Mouse (Mus musculus): ENCODE data around the gene Ttll1. TPM values are rescaled to one million over a fixed set of nuclear protein-coding genes. Genes with fewer than 3 reads are reported as not detected.
"Not testable (repeated sequence)": the region's sequence is repeated elsewhere in the genome, so short reads cannot be mapped to it uniquely, and the experiment has no call there.

Gene Ttll1
- total and polyA plus RNA-seq, 3 experiments, result 4.5 to 13.6 (median 7.4) TPM

- DNase-seq, result no peak
These were observed 13.1 kb upstream of the Ttll1 start for GRCm38 (mm10) chr15:83523638-83524332.

- DNase-seq, result peak; percentile 70
These were observed 12.5 kb upstream of the Ttll1 start for GRCm38 (mm10) chr15:83523196-83523595.

DNA sequence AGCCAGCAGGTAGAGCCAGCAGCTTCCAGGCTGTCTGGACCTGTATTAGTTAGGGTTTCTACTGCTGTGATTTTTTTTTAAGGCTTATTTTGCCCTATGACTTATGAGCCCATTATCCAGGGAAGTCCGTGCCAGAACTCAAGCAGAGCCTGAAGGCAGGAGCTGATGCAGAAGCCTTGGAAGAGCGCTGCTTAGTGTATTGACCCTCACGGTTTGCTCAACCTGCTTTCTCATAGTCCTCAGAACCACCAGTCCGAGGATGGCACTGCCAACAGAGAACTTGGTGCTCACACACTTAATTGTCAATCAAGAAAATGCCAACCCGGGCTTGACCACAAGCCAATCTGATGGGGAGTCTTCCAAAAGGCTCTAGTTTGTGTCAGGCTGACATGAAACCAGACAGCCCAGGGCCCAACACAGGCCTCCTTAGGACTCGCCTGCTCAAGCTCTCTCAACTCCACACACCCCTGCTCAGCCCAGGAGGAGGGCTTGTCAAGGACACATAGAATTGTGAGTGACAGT, 10.2 kb upstream of the Ttll1 start:
- DNase-seq, result no peak

DNA sequence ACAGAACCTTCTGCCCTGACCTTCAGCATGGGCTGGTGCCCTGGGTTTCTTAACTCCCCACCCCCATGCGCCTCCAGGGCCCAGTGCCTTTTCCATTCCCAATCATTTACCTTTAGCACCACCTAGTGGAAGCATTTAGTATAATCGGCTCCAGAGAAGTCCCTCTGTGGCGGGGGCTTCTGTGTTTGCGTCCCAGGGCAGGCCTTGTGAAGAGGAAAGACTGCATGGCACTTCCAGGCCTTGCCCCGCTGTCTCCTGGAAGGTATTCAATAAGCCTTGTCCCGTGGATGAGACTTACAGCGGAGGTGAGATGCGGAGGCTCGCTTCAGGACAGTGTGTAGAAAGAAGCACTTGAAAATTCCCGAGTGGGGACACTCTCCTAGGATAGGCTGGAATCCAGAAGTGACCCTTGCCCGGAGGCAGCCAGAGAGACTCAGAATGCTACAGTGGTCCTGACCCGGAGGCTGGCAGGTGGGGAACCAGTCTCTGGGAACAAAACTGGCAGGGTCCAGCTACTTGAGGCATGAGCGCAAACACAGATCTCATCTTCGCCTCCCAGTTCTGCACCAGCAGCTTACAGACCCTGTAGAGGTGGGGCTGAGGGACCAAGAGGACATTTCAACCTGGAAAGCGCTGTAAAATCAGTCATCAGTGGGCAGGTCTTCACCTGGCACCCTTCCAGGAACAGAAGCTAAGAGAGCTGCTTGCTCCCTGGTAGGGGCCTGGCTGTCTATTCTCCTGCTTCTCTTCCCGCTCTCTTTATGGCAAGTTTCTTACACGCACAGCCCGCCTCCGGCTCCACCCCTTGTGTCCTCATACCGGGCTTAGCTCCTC, 7.7 kb upstream of the Ttll1 start:
- DNase-seq, result peak; percentile 57

GRCm38 (mm10) chr15:83515018-83515417, 4.3 kb upstream of the Ttll1 start:
- no peak for DNase-seq

DNA sequence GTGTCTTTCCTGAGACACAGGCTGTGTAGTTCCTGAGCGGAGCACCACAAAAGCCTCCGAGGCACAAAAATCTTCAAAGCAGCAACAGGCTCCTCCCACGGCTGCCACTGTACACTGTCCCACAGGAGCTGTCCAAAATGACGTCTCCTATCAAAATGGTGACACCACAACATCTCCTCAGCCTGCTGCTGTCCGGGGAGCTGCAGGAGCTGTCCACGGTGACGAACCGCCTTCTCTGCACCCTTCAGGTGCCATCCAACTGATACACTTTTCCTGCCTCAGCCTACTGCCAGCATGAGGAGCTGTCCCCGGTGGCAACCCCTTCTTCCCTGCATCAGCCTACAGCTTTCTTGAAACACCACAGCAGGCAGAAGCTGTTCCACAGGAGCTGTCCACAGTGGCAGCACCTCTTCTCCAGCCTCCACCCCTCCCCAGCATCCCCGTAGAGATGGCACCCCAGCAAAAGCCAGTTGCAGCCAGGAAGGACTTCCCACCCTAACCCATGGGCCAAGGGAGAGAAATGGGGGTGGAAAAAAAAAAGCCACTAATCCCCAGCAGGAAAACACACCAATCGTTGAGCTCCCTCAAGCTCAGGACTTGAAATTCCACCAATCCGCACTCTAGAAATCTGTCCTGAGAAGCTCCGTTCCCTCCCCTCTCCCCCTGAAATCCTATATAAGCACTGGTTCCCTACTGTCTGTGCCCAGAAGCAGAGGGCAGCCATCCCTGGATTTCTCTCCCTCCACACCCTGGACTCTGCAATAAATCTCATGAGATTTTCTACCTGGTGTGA, 2.0 kb upstream of the Ttll1 start:
- no peak for DNase-seq

DNA sequence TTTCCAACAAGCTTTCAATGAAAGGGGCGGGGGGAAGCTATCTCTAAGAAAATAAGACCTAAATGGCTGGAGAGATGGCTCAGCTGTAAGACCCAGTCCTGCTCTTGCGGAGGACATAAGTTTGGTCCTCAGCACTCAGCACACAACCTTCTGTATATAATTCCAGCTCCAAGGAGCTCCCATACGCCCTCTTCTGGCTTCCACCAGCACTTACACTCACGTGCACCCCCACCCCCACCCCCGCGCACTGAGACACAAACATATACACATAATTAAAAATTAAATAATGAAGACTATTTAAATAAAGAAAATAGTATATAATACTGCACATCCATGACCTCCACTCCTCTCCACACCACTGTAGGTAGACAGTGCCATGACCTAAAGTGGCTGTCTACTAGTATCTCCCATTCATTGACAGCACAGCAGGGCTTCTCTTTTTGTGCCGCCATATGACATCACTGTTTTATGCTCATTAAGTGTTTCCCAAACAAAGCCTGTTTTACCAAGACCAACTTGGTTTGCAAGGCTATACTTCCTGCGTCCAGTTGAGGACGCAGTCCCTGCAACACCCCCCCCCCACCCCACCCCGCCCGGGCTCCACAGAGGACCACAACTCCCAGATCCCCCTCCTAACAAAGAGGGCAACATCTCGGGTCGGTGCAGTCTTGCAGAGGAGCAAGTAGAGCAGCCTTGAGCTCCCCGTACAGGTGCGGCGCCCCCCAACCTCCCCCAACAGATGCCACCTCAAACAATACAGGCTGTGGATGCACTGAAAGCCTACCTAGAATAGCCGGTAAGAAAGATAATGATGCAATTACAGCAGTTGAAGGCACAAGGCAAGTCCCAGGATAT, 516 bp downstream of the Ttll1 start:
- DNase-seq, result no peak

- not testable (repeated sequence) for DNase-seq
These were observed 9.2 kb downstream of the Ttll1 start for GRCm38 (mm10) chr15:83501483-83501882.

DNA sequence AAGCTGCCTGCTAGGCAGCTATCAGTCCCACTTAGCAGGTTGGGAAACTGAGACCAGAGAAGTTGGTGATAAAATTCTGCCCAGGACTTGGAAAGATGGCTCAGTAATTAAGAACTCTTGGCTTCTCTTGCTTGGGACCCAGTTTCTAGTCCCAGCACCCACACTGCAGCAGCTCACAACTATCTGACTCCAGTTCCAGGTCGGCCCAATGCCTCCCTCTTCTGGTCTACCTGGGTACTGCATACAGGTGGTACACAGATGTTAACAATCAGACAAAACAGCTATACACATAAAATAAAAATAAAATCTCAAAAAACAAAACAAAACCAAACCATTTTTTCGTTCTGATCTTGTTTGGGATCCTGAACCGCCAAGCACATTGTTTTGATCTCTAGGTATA, 10.3 kb downstream of the Ttll1 start:
- no peak for DNase-seq

DNA sequence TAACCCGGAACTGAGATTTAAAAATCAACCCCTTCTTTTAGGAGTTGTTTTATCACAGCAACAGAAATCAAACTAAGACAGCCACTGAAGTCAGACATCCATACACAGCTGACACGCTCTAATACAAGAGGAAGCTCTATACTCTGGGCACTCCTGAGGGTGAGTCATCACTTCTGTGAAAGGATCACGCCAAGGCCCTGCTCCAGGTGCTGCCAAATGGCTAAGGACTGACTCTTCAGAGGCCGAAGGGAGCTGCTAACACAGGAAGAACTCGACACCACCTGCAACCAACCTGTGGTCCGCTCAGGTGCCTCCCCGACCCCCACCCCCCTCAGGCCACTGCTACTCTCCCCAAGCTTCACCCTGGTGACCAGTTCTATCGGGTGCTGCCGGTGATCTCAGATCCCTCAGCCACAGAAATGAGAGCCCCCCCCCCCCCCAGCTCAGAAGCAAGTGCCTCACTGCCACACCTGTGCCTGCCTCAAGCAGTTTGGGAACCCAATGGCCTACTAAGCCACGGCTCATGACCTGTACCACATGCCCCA, 11.4 kb downstream of the Ttll1 start:
- no peak for DNase-seq

- DNase-seq, result no peak
These were observed 13.4 kb downstream of the Ttll1 start for GRCm38 (mm10) chr15:83497299-83497698.

GRCm38 (mm10) chr15:83495787-83496367, 14.8 kb downstream of the Ttll1 start:
- DNase-seq, result peak; percentile 68

- DNase-seq, result no peak
These were observed 15.5 kb downstream of the Ttll1 start for GRCm38 (mm10) chr15:83495195-83495594.

DNA sequence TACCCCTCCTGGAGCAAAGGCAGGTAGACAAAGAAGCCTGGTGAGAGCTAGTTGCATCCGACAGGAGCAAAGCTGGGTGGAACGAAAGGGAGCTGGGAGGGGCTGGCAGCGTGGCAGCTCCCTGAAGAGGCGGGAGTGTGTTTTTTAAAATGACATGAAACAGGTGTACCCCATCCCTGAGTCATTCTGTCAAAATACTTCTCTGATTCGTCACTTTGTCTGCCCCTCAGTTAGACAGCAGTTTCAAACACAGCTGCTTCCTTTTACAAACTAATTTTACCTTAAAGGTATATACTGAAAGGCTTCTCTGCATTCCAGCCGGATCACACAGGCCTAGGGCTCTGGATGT, 16.1 kb downstream of the Ttll1 start:
- no peak for DNase-seq

DNA sequence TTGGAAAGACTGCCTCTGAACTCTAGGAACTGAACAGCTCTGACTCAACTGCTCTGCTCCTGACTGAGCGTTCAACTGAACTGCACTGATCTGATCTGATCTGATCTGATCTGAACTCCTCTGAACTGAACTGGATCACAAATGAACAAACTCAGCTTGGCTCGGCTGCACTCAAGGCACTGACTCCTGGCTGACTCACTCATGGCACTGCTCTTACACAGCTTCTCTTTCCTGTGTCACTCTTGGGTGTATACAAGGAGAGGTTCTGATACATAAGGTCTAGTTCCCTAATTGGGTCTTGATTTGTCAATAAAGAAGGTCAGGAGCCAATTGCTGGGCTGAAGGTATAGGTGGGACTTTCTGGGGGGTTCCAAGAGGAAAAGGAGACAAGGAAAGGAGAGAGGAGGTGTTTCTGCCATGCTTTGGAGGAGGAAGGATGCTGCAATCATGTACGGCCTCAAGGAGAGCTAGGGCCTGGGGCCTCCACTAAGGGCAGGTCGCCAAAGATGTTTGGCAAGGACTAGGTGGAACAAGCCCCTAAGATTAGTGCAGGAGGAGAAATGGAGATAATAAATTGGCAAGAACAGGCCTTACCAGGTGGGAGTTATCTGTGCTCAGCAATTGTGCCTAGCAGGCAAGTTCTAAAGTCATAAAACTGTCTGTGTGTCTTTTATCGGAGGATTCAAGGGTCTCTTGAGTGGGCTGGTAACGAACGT, 16.7 kb downstream of the Ttll1 start:
- DNase-seq, result peak; percentile 30

DNA sequence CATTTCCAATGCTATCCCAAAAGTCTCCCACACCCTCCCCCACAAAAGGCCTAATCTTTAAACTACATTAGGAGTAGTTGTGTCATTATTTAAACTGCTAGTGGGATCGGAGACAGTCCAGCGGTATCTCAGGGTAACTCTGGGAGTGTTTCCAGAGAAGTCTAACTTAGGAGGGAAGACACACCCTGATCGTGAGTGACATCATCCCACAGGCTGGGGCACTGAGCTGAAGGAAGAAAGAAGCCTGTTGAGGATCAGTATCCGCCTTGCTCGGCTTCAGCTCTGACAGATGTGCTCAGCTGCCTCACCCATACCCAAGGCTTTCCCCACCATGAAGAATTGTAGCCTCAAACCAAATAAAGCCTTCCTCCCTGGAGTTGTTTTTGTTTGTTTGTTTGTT, 18.8 kb downstream of the Ttll1 start:
- no peak for DNase-seq

GRCm38 (mm10) chr15:83489471-83489870, 21.2 kb downstream of the Ttll1 start:
- no peak for DNase-seq

GRCm38 (mm10) chr15:83487477-83488115, 23.1 kb downstream of the Ttll1 start:
- DNase-seq, result no peak

GRCm38 (mm10) chr15:83484311-83484710, 26.4 kb downstream of the Ttll1 start:
- DNase-seq, result no peak

- peak; percentile 43 for DNase-seq
These were observed 27.2 kb downstream of the Ttll1 start for GRCm38 (mm10) chr15:83483482-83483881.

Measured in adrenal gland, adult 2 months (tissue).